Mouse (Mus musculus) neural tube, embryonic 13.5 days (tissue): ENCODE measurements around the gene Scnm1. TPM values are rescaled to one million over a fixed set of nuclear protein-coding genes. Genes with fewer than 3 reads are reported as not detected.
"Not testable (repeated sequence)": the region's sequence is repeated elsewhere in the genome, so short reads cannot be mapped to it uniquely, and the experiment has no call there.

Experiments
- ATAC-seq: fragments of 200-750 bp; cut with Nextera tagmentation; 2 replicates; pipeline ENCODE4 v1.8.0; 2017; ENCODE audit warnings: low read depth, mild to moderate bottlenecking, moderate TSS enrichment, moderate library complexity
- H3K27ac ChIP-seq: fragments of 300-500 bp; sonication (generic); replicated peaks from 2 replicates; pipeline ENCODE4 v1.5.1; 2015; ENCODE audit warnings: moderate library complexity, mild to moderate bottlenecking, inconsistent platforms
- H3K27me3 ChIP-seq: fragments of 300-500 bp; sonication (generic); 2 replicates; pipeline ENCODE4 v1.6.1; 2015; ENCODE audit warnings: mild to moderate bottlenecking, inconsistent platforms
- H3K36me3 ChIP-seq: fragments of 300-500 bp; sonication (generic); 2 replicates; pipeline ENCODE4 v1.6.1; 2015; ENCODE audit warnings: mild to moderate bottlenecking, inconsistent platforms
- H3K4me1 ChIP-seq: fragments of 300-500 bp; sonication (generic); replicated peaks from 2 replicates; pipeline ENCODE4 v1.6.1; 2015; ENCODE audit warnings: inconsistent platforms
- H3K4me2 ChIP-seq: fragments of 300-500 bp; sonication (generic); 2 replicates; pipeline ENCODE4 v1.6.1; 2015; ENCODE audit warnings: inconsistent platforms, mild to moderate bottlenecking, moderate library complexity
- H3K4me3 ChIP-seq: fragments of 300-500 bp; sonication (generic); 2 replicates; pipeline ENCODE4 v1.5.1; 2015; ENCODE audit warnings: mild to moderate bottlenecking, inconsistent platforms
- H3K9ac ChIP-seq: fragments of 300-500 bp; sonication (generic); 2 replicates; pipeline ENCODE4 v1.6.1; 2015; ENCODE audit warnings: moderate library complexity, mild to moderate bottlenecking, inconsistent platforms
- H3K9me3 ChIP-seq: fragments of 300-500 bp; sonication (generic); 2 replicates; pipeline ENCODE4 v1.6.1; 2016; ENCODE audit warnings: inconsistent platforms
- WGBS: fragments of 180-500 bp; shearing (Covaris S2); methylation state at CpG from one replicate; pipeline ENCODE4 v1.1.7; 2015; 5-methylcytosine and 5-hydroxymethylcytosine counted together
- polyA plus RNA-seq: library from polyadenylated mRNA; unstranded; fragments of >200 nt; fragmentation: Nextera tagmentation; extraction: Ambion mirVana; gene quantifications from 2 replicates; pipeline ENCODE4 v1.2.1, GENCODE M21; 2015

Gene Scnm1
- polyA plus RNA-seq, 1 experiment from 2014 or later = 98.2 TPM

GRCm38 (mm10) chr3:95141474-95141873 lies 7.7 kb upstream of the Scnm1 start:
- Histone ChIP-seq H3K4me3 (no peak overlapping the region), H3K4me1 (peaks cover 4% of the 10 kb centered on the region), H3K9me3 (no peaks in the 10 kb centered on the region), H3K9ac (no peak overlapping the region), H3K27ac (no peak overlapping the region), H3K36me3 (peaks cover 28% of the 10 kb centered on the region), H3K27me3 (no peaks in the 10 kb centered on the region), H3K4me2 (no peak overlapping the region)
- 93% methylated on average over 9 of the region's 9 CpGs for WGBS
- ATAC-seq = no peak

GRCm38 (mm10) chr3:95140795-95141194 lies 7.0 kb upstream of the Scnm1 start:
- Histone ChIP-seq H3K27me3 (no peaks in the 10 kb centered on the region), H3K4me1 (peaks cover 11% of the 10 kb centered on the region), H3K9ac (no peak overlapping the region), H3K36me3 (peaks cover 28% of the 10 kb centered on the region), H3K4me3 (no peak overlapping the region), H3K9me3 (no peaks in the 10 kb centered on the region), H3K4me2 (no peak overlapping the region), H3K27ac (no peak overlapping the region)
- no peak for ATAC-seq
- WGBS = 91% methylated on average over 6 of the region's 6 CpGs

DNA sequence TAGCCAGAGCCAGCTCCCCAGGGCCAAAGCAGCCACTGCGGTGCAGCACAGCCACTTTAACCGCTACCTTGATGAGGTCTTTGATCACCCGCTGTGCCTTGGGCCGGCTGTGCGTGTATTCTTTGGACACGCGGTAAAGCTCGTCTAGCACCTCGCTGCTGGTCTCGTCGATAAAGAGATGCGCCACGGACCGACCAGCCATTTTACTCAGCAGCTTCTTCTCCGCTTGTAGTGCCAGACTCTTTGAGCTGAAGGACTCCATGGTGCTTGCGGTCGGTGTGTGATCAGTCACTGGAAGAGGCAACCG lies 6.4 kb upstream of the Scnm1 start:
- Histone ChIP-seq H3K9ac (no peak overlapping the region), H3K27ac (no peak overlapping the region), H3K36me3 (peaks cover 28% of the 10 kb centered on the region), H3K9me3 (no peaks in the 10 kb centered on the region), H3K4me3 (no peak overlapping the region), H3K27me3 (no peaks in the 10 kb centered on the region), H3K4me1 (peaks cover 16% of the 10 kb centered on the region), H3K4me2 (no peak overlapping the region)
- WGBS = 61% methylated on average over 18 of the region's 18 CpGs
- no peak for ATAC-seq

- no peak overlapping the region for H3K27ac ChIP-seq
- peaks cover 28% of the 10 kb centered on the region for H3K36me3 ChIP-seq
- no peak overlapping the region for H3K9ac ChIP-seq
- H3K4me3 ChIP-seq = no peak overlapping the region
- WGBS = 73% methylated on average over 25 of the region's 25 CpGs
- peaks cover 21% of the 10 kb centered on the region for H3K4me1 ChIP-seq
- no peaks in the 10 kb centered on the region for H3K9me3 ChIP-seq
- no peak for ATAC-seq
- H3K4me2 ChIP-seq = no peak overlapping the region
- no peaks in the 10 kb centered on the region for H3K27me3 ChIP-seq
These were observed 5.9 kb upstream of the Scnm1 start for GRCm38 (mm10) chr3:95139586-95140288.

- Histone ChIP-seq H3K4me3 (no peak overlapping the region), H3K27ac (no peak overlapping the region), H3K36me3 (peaks cover 30% of the 10 kb centered on the region), H3K9me3 (no peaks in the 10 kb centered on the region), H3K9ac (0 out of 2 replicates have a peak overlapping the region, but pooled peaks have one; percentile 22), H3K4me2 (no peak overlapping the region), H3K27me3 (no peaks in the 10 kb centered on the region), H3K4me1 (peaks cover 29% of the 10 kb centered on the region)
- ATAC-seq = no peak
- 92% methylated on average over 3 of the region's 3 CpGs for WGBS
These were observed 2.5 kb upstream of the Scnm1 start for GRCm38 (mm10) chr3:95136336-95136735.

- H3K4me3 ChIP-seq = peak overlapping the region; percentile 35
- H3K27me3 ChIP-seq = no peaks in the 10 kb centered on the region
- H3K9me3 ChIP-seq = no peaks in the 10 kb centered on the region
- ATAC-seq = no peak
- peak overlapping the region; percentile 65 for H3K4me2 ChIP-seq
- no peak overlapping the region for H3K27ac ChIP-seq
- H3K36me3 ChIP-seq = peaks cover 24% of the 10 kb centered on the region
- H3K9ac ChIP-seq = peak overlapping the region; percentile 63
- WGBS = 89% methylated on average over 7 of the region's 7 CpGs
- H3K4me1 ChIP-seq = peaks cover 29% of the 10 kb centered on the region
These were observed 1.7 kb upstream of the Scnm1 start for GRCm38 (mm10) chr3:95135433-95136052.

- Histone ChIP-seq H3K4me3 (peak overlapping the region; percentile 35), H3K9ac (peak overlapping the region; percentile 63), H3K27ac (no peak overlapping the region), H3K4me2 (peak overlapping the region; percentile 65), H3K9me3 (no peaks in the 10 kb centered on the region), H3K27me3 (no peaks in the 10 kb centered on the region), H3K4me1 (peaks cover 33% of the 10 kb centered on the region), H3K36me3 (peaks cover 23% of the 10 kb centered on the region)
- ATAC-seq = peak; percentile 22; the same call in 1 of the 2 replicates
- WGBS = 26% methylated on average over 6 of the region's 6 CpGs
These were observed 1.2 kb upstream of the Scnm1 start for GRCm38 (mm10) chr3:95135023-95135422.

DNA sequence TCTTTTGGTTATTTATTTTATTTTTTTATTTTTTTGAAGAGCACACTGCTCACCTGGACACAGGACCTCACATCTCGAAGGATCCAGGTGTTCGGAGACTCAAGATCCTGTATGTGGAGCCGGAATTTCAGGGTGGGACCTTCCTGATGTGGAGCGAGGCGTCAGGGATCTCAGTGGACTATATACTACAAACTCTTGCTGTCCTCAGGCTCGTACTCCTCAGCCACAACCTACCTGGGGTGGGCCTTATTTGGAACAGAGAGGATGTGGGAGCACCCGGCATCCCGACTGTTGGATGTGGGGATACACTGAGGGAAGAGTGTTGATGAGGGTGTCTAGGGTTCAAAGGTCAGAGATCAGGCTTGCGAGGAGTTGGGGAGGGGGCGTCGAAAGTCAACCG lies 322 bp upstream of the Scnm1 start:
- no CpG with 5 or more reads among the region's 12 CpGs for WGBS
- Histone ChIP-seq H3K4me3 (peak overlapping the region; percentile 70), H3K4me1 (peaks cover 42% of the 10 kb centered on the region), H3K36me3 (peaks cover 24% of the 10 kb centered on the region)
- not testable (repeated sequence) for H3K9ac ChIP-seq, H3K4me2 ChIP-seq, H3K9me3 ChIP-seq, H3K27me3 ChIP-seq, H3K27ac ChIP-seq
- ATAC-seq = peak; percentile 62

DNA sequence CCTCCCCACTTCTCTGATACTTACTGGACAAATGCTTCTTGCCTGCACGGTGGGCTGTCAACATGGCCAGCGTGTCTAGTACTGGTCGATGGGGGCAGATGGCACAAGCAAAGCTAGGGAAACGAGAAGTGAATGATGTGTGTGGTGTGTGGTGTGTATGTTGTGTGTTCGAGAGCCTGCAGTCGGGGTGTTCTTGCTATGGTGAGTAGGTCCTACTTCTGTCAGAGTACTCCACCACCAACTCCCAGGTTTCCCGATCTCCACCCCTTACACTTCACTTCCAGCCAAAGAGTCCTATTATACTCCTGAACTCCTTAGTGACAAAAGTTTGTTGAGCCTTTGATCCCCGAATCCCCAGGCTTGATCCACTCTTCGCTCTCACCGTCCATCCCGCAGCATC lies 635 bp downstream of the Scnm1 start:
- Histone ChIP-seq H3K27ac (peak overlapping the region; percentile 84), H3K4me1 (peaks cover 44% of the 10 kb centered on the region), H3K4me3 (peak overlapping the region; percentile 70), H3K27me3 (no peaks in the 10 kb centered on the region), H3K36me3 (peaks cover 31% of the 10 kb centered on the region), H3K9me3 (no peaks in the 10 kb centered on the region), H3K4me2 (peak overlapping the region; percentile 89), H3K9ac (peak overlapping the region; percentile 86)
- ATAC-seq = peak; percentile 9; the same call in 1 of the 2 replicates
- WGBS = 64% methylated on average over 11 of the region's 11 CpGs

DNA sequence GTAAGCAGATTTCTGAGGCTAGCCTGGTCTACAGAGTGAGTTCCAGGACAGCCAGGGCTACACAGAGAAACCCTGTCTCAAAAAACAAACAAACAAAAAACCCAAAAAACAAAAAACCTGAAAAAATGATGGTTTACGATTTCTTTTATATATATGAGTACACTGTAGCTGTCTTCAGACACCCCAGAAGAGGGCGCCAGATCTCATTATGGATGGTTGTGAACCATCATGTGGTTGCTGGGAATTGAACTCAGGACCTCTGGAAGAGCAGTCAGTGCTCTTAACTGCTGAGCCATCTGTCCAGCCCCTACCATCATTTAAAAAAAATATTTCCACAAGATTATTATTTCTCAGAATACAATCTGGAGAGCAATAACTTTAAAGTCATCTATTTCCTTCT lies 1.4 kb downstream of the Scnm1 start:
- H3K4me2 ChIP-seq, ATAC-seq, H3K9me3 ChIP-seq, H3K27me3 ChIP-seq, H3K4me3 ChIP-seq, H3K27ac ChIP-seq, H3K9ac ChIP-seq: not testable (repeated sequence)
- Histone ChIP-seq H3K4me1 (peaks cover 44% of the 10 kb centered on the region), H3K36me3 (peaks cover 27% of the 10 kb centered on the region)
- 94% methylated on average over 2 of the region's 2 CpGs for WGBS

DNA sequence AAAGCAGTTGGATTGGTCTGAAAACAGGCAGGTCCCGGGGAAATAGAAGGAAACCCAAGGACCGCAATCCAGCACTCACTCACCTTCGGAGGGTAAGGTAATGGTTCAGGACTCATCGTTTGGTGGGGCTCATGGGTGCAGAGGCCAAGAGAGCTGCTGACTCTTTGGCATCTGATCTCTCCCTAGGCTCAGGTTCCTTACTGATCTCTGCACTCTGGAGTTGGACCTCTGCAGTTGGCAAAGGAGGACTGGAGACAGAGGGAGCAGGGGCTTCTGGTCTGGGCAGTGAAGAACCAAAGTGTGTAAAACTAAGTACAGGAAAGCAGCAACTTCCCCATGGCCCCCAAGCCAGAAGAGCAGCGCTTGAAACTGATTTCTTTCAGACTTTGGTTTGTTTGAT lies 3.7 kb downstream of the Scnm1 start:
- 84% methylated on average over 5 of the region's 5 CpGs for WGBS
- no peak for ATAC-seq
- H3K27ac ChIP-seq = no peak overlapping the region; the same call in 1 of the 2 replicates
- peaks cover 31% of the 10 kb centered on the region for H3K4me1 ChIP-seq
- no peaks in the 10 kb centered on the region for H3K27me3 ChIP-seq
- peak overlapping the region; percentile 26; the same call in 1 of the 2 replicates for H3K9ac ChIP-seq
- H3K4me2 ChIP-seq = no peak overlapping the region
- no peaks in the 10 kb centered on the region for H3K9me3 ChIP-seq
- no peak overlapping the region for H3K4me3 ChIP-seq
- peaks cover 27% of the 10 kb centered on the region for H3K36me3 ChIP-seq

- Histone ChIP-seq H3K4me1 (peaks cover 36% of the 10 kb centered on the region), H3K9ac (peak overlapping the region; percentile 47; the same call in 1 of the 2 replicates), H3K27ac (0 out of 2 replicates have a peak overlapping the region, but pooled peaks have one; percentile 54), H3K36me3 (peaks cover 27% of the 10 kb centered on the region), H3K4me3 (no peak overlapping the region), H3K9me3 (no peaks in the 10 kb centered on the region), H3K27me3 (no peaks in the 10 kb centered on the region), H3K4me2 (no peak overlapping the region)
- no peak for ATAC-seq
- WGBS = 17% methylated on average over 6 of the region's 6 CpGs
These were observed 4.6 kb downstream of the Scnm1 start for GRCm38 (mm10) chr3:95129226-95129651.
